12 mouse cellular contexts compared by ENCODE assay signal in genomic region chr6:137362216-137362615, GRCm38 (mm10).
DNase-seq lines count a peak whose midpoint lies in the region; ATAC-seq and TF ChIP-seq lines count a peak whose summit lies in the region.
"Had no signal": no experiment of that assay in that cellular context is flagged by ENCODE, and none has a peak within 500 bp of the region (broad histone marks: within the 10 kb centered on the region; RNA-seq: fewer than 3 reads in every experiment).

No protein-coding gene starts in this region.

- no peak for TF ChIP-seq EP300 in heart, adult 2 months (IDR thresholded peaks at IDR 0.05; ENCODE audit: insufficient read depth, low read depth, low read length)

- 57% methylated on average over 8 of the region's 8 CpGs for WGBS in hindbrain, embryonic 12.5 days
- 72% methylated on average over 8 of the region's 8 CpGs for WGBS in heart, adult 2 months

- intact Hi-C loops in heart, adult 2 months (cut with DNase I): no loop called here

- no peak for TF ChIP-seq POLR2A in heart, adult 2 months (IDR thresholded peaks at IDR 0.05; ENCODE audit: insufficient read depth, low read depth, low read length)

- no peak for TF ChIP-seq CTCF in heart, adult 2 months (IDR thresholded peaks at IDR 0.05)

- no peaks in the 10 kb centered on the region for H3K36me3 ChIP-seq in hindbrain, embryonic 12.5 days
- no peaks in the 10 kb centered on the region for H3K36me3 ChIP-seq in heart, adult 2 months (ENCODE audit: control insufficient read depth, insufficient read depth, low read length)
- H3K36me3 ChIP-seq: liver, embryonic 13.5 days had no signal

- H3K27ac ChIP-seq in hindbrain, embryonic 12.5 days: no peak overlapping the region
- no peak overlapping the region for H3K27ac ChIP-seq in heart, adult 2 months
- H3K27ac ChIP-seq: liver, embryonic 13.5 days had no signal

- H3K4me2 ChIP-seq in hindbrain, embryonic 12.5 days (replicated peaks): no peak overlapping the region
- H3K4me2 ChIP-seq: liver, embryonic 13.5 days had no signal

- ATAC-seq in hindbrain, embryonic 12.5 days (ENCODE audit: low FRiP score): peak; percentile 51; the same call in 1 of the 2 replicates
- no peak for ATAC-seq in granulocyte monocyte progenitor cell, adult 5-6 weeks (replicated peaks; ENCODE audit: poor library complexity, severe bottlenecking)
- ATAC-seq: CD4-positive, CD25-positive, alpha-beta regulatory T cell, adult 4 months; inflammation-experienced regulatory T-cells, adult 6 months had no signal

- no peak overlapping the region for H3K4me3 ChIP-seq in hindbrain, embryonic 12.5 days
- H3K4me3 ChIP-seq in heart, adult 2 months: no peak overlapping the region
- H3K4me3 ChIP-seq: liver, embryonic 13.5 days had no signal

- no peaks in the 10 kb centered on the region for H3K27me3 ChIP-seq in hindbrain, embryonic 12.5 days
- no peaks in the 10 kb centered on the region for H3K27me3 ChIP-seq in heart, adult 2 months (ENCODE audit: control insufficient read depth, insufficient read depth, low read length)
- H3K27me3 ChIP-seq: liver, embryonic 13.5 days had no signal

- peak; percentile 17 to 25 for DNase-seq in layer of hippocampus, adult 18-20 months (ENCODE audit: low spot score in 2 of 2)
- DNase-seq in layer of hippocampus, postnatal 10 days (ENCODE audit: low spot score in 2 of 2): no peak
- DNase-seq in embryo, embryonic 10.5 days (ENCODE audit: low spot score): peak; percentile 60
- peak; percentile 36 for DNase-seq in mesoderm, embryonic 11.5 days (ENCODE audit: low read depth, low spot score)
- DNase-seq in heart, adult 2 months: no peak
- DNase-seq in natural killer cell, adult 2 months (ENCODE audit: low spot score in 2 of 2): no peak
- DNase-seq: cerebellum, adult 18-20 months; liver, embryonic 13.5 days had no signal

- no peak overlapping the region for H3K9ac ChIP-seq in hindbrain, embryonic 12.5 days
- H3K9ac ChIP-seq in heart, adult 2 months (ENCODE audit: low read depth, low read length): no peak overlapping the region
- H3K9ac ChIP-seq: liver, embryonic 13.5 days had no signal

- H3K4me1 ChIP-seq in hindbrain, embryonic 12.5 days: peaks cover 9% of the 10 kb centered on the region; the same call in 1 of the 2 replicates
- H3K4me1 ChIP-seq in heart, adult 2 months (ENCODE audit: control insufficient read depth, insufficient read depth, low read length): no peaks in the 10 kb centered on the region
- H3K4me1 ChIP-seq: liver, embryonic 13.5 days had no signal

- H3K9me3 ChIP-seq in hindbrain, embryonic 12.5 days (replicated peaks): no peaks in the 10 kb centered on the region
- H3K9me3 ChIP-seq: liver, embryonic 13.5 days had no signal

- no peaks in the 10 kb centered on the region for H3K79me2 ChIP-seq in heart, adult 2 months (replicated peaks; ENCODE audit: control insufficient read depth, insufficient read depth, low read length)

Comparison
In these comparisons a context has a peak if more than half of its experiments do, and no peak if none do; other contexts are left out.
1. DNase-seq: peak in layer of hippocampus, adult 18-20 months (2 of 2), embryo, embryonic 10.5 days (single experiment) and mesoderm, embryonic 11.5 days (single experiment); none in layer of hippocampus, postnatal 10 days (0 of 2), heart, adult 2 months (0 of 2) and natural killer cell, adult 2 months (0 of 2).